8 mouse cellular contexts compared by ENCODE assay signal in the genomic region with DNA sequence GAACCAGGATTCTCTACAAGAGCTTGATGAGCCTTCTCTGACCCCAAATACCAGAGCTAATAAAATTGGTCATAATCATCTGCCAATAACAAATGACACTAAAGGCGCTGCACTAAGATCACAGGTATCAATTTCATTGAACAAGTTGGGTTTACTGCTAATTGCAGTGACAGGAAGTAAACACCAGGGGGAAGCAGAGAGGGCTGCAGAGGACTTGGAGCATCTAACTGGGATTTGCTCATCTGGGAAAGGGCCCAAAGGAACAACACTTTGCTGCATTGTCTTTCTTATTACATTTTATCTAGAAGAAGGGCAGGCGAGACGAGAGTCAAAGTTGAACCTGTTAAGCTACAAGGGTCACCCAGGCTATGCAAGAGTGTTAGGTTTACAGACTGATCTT. TPM values are rescaled to one million over a fixed set of nuclear protein-coding genes. Genes with fewer than 3 reads are reported as not detected.
A peak's percentile ranks its signal among the peaks of the same experiment; 100 is the strongest.
DNase-seq lines count a peak whose midpoint lies in the region; ATAC-seq and TF ChIP-seq lines count a peak whose summit lies in the region.

No protein-coding gene starts in this region.

- H3K4me1 ChIP-seq in midbrain, embryonic 10.5 days = no peaks in the 10 kb centered on the region
- no peaks in the 10 kb centered on the region for H3K4me1 ChIP-seq in midbrain, embryonic 13.5 days (replicated peaks)
- no peaks in the 10 kb centered on the region for H3K4me1 ChIP-seq in cortical plate, adult 2 months (ENCODE audit: control insufficient read depth, insufficient read depth, low read length)
- H3K4me1 ChIP-seq in limb, embryonic 11.5 days (ENCODE audit: control insufficient read depth, insufficient read depth, low read length) = no peaks in the 10 kb centered on the region

- no peak overlapping the region for H3K27ac ChIP-seq in midbrain, embryonic 10.5 days (replicated peaks)
- no peak overlapping the region for H3K27ac ChIP-seq in midbrain, embryonic 13.5 days
- H3K27ac ChIP-seq in cortical plate, adult 2 months (ENCODE audit: insufficient read depth, low read length) = no peak overlapping the region
- no peak overlapping the region for H3K27ac ChIP-seq in limb, embryonic 11.5 days (replicated peaks; ENCODE audit: low read depth, low read length)

- no peak for TF ChIP-seq POLR2A in cortical plate, adult 2 months (IDR thresholded peaks at IDR 0.05; ENCODE audit: extremely low read depth, insufficient read depth, low read length)

- H3K9me3 ChIP-seq in midbrain, embryonic 10.5 days (replicated peaks) = no peaks in the 10 kb centered on the region
- no peaks in the 10 kb centered on the region for H3K9me3 ChIP-seq in midbrain, embryonic 13.5 days
- no peaks in the 10 kb centered on the region for H3K9me3 ChIP-seq in limb, embryonic 11.5 days (ENCODE audit: control insufficient read depth, low read length)

- peak; percentile 24 for DNase-seq in midbrain, embryonic 10.5 days (ENCODE audit: low spot score)
- DNase-seq in adipocyte (ENCODE audit: low spot score) = peak; percentile 65
- DNase-seq in hindlimb bud, embryonic 11.5 days (ENCODE audit: extremely low spot score, low read depth, low spot score) = peak; percentile 16
- peak; percentile 50 for DNase-seq in limb, embryonic 11.5 days (ENCODE audit: low spot score)
- DNase-seq in retina, postnatal 7 days (ENCODE audit: low read depth, low spot score) = peak; percentile 23
- peak; percentile 34 to 66 for DNase-seq in urinary bladder, postnatal 4 days (ENCODE audit: low spot score in 2 of 2)

- peaks cover 99% of the 10 kb centered on the region for H3K36me3 ChIP-seq in midbrain, embryonic 10.5 days
- H3K36me3 ChIP-seq in midbrain, embryonic 13.5 days = peaks cover 89% of the 10 kb centered on the region
- H3K36me3 ChIP-seq in limb, embryonic 11.5 days (ENCODE audit: control insufficient read depth, insufficient read depth, low read length) = peaks cover 29% of the 10 kb centered on the region

- WGBS in midbrain, embryonic 10.5 days = 70% methylated on average over 3 of the region's 3 CpGs
- 71% methylated on average over 3 of the region's 3 CpGs for WGBS in midbrain, embryonic 13.5 days
- 66% methylated on average over 3 of the region's 3 CpGs for whole genome bisulfite sequencing in limb, embryonic 11.5 days

- no peaks in the 10 kb centered on the region for H3K27me3 ChIP-seq in midbrain, embryonic 10.5 days (ENCODE audit: low read depth, poor library complexity, severe bottlenecking)
- H3K27me3 ChIP-seq in midbrain, embryonic 13.5 days = no peaks in the 10 kb centered on the region
- no peaks in the 10 kb centered on the region for H3K27me3 ChIP-seq in limb, embryonic 11.5 days (ENCODE audit: control insufficient read depth, insufficient read depth, low read length)

- no peak overlapping the region for H3K9ac ChIP-seq in midbrain, embryonic 13.5 days (replicated peaks)
- no peak overlapping the region for H3K9ac ChIP-seq in limb, embryonic 11.5 days (ENCODE audit: low read length)

- no peak overlapping the region for H3K4me3 ChIP-seq in midbrain, embryonic 10.5 days
- H3K4me3 ChIP-seq in midbrain, embryonic 13.5 days (replicated peaks) = no peak overlapping the region
- H3K4me3 ChIP-seq in cortical plate, adult 2 months (ENCODE audit: insufficient read depth, low read length) = no peak overlapping the region
- no peak overlapping the region for H3K4me3 ChIP-seq in limb, embryonic 11.5 days (ENCODE audit: low read depth, low read length)

- H3K4me2 ChIP-seq in midbrain, embryonic 13.5 days (replicated peaks) = no peak overlapping the region
- no peak overlapping the region for H3K4me2 ChIP-seq in limb, embryonic 11.5 days (ENCODE audit: low read depth, severe bottlenecking)

- peak; percentile 92 for TF ChIP-seq CTCF in cortical plate, adult 2 months (IDR thresholded peaks at IDR 0.05; ENCODE audit: extremely low read depth, insufficient read depth, low read length)

- ATAC-seq in midbrain, embryonic 13.5 days = no peak
- ATAC-seq in limb, embryonic 11.5 days (ENCODE audit: insufficient number of reproducible peaks, low FRiP score, low TSS enrichment, low read depth) = no peak

RNA-seq across cellular contexts. Expression of gene Ucp3, which starts 43.7 kb away (rescaled TPM):
- polyA plus RNA-seq in midbrain, embryonic 10.5 days (2016; fragmentation: Nextera tagmentation; extraction: Ambion mirVana) = not detected in 2 replicates
- not detected in 2 replicates for polyA plus RNA-seq in midbrain, embryonic 13.5 days (2015; fragmentation: Nextera tagmentation; extraction: Ambion mirVana)
- polyA plus RNA-seq in cortical plate, adult 2 months (2012; rRNA removed) = 4.4 and 4.6 TPM in 2 replicates
- not detected in 2 replicates for polyA plus RNA-seq in limb, embryonic 11.5 days (2014; fragmentation: Nextera tagmentation; extraction: Ambion mirVana)

RNA-seq across cellular contexts. Expression of gene Ppme1, which starts 57.0 kb away (rescaled TPM):
- polyA plus RNA-seq in midbrain, embryonic 10.5 days (2016; fragmentation: Nextera tagmentation; extraction: Ambion mirVana) = 96.9 and 111 TPM in 2 replicates
- polyA plus RNA-seq in midbrain, embryonic 13.5 days (2015; fragmentation: Nextera tagmentation; extraction: Ambion mirVana) = 139 and 144 TPM in 2 replicates
- 290 and 303 TPM in 2 replicates for polyA plus RNA-seq in cortical plate, adult 2 months (2012; rRNA removed)
- polyA plus RNA-seq in limb, embryonic 11.5 days (2014; fragmentation: Nextera tagmentation; extraction: Ambion mirVana) = 68.6 and 71.3 TPM in 2 replicates

RNA-seq across cellular contexts. Expression of gene C2cd3, which starts 57.1 kb away (rescaled TPM):
- polyA plus RNA-seq in midbrain, embryonic 10.5 days (2016; fragmentation: Nextera tagmentation; extraction: Ambion mirVana) = 30.7 and 32.8 TPM in 2 replicates
- 25.7 and 28.7 TPM in 2 replicates for polyA plus RNA-seq in midbrain, embryonic 13.5 days (2015; fragmentation: Nextera tagmentation; extraction: Ambion mirVana)
- polyA plus RNA-seq in cortical plate, adult 2 months (2012; rRNA removed) = 17.6 and 19.6 TPM in 2 replicates
- polyA plus RNA-seq in limb, embryonic 11.5 days (2014; fragmentation: Nextera tagmentation; extraction: Ambion mirVana) = 43.0 and 44.6 TPM in 2 replicates
